Mouse (Mus musculus): ENCODE results near the gene Ado.

Ado gene

GRCm38 (mm10) chr10:67548877-67549731, at the start of gene Ado:
Ado (minus strand) TSS chr10:67548955.
- in situ Hi-C loops (cut with MboI; ENCODE audit: unreplicated experiment in 2 of 2) = loop anchor here (10.0 to 25.0 kb wide), 6 partner anchors 462 to 1788 kb away; partner anchors contain the start of genes A930033H14Rik (in 1 of the 2), Jmjd1c (in 1 of the 2) and Reep3 (in 1 of the 2)

GRCm38 (mm10) chr10:67595278-67595677, 46.5 kb upstream of the Ado start:
- in situ Hi-C loops (cut with MboI; ENCODE audit: unreplicated experiment in 2 of 2) = no loop called here

GRCm38 (mm10) chr10:67585873-67586610, 37.3 kb upstream of the Ado start:
- in situ Hi-C loops (cut with MboI; ENCODE audit: unreplicated experiment in 2 of 2) = no loop called here

- in situ Hi-C loops (cut with MboI; ENCODE audit: unreplicated experiment in 2 of 2) = no loop called here
Observed at GRCm38 (mm10) chr10:67581698-67582285, 33.0 kb upstream of the Ado start.

- in situ Hi-C loops (cut with MboI; ENCODE audit: unreplicated experiment in 2 of 2) = no loop called here
Observed at GRCm38 (mm10) chr10:67579830-67580229, 31.1 kb upstream of the Ado start.

- in situ Hi-C loops (cut with MboI; ENCODE audit: unreplicated experiment in 2 of 2) = no loop called here
Observed at GRCm38 (mm10) chr10:67573310-67573709, 24.6 kb upstream of the Ado start.

- in situ Hi-C loops (cut with MboI; ENCODE audit: unreplicated experiment in 2 of 2) = no loop called here
Observed at GRCm38 (mm10) chr10:67571443-67571842, 22.7 kb upstream of the Ado start.

- in situ Hi-C loops (cut with MboI; ENCODE audit: unreplicated experiment in 2 of 2) = no loop called here
Observed at GRCm38 (mm10) chr10:67569539-67569938, 20.8 kb upstream of the Ado start.

GRCm38 (mm10) chr10:67566104-67566503, 17.3 kb upstream of the Ado start:
- in situ Hi-C loops (cut with MboI; ENCODE audit: unreplicated experiment in 2 of 2) = no loop called here

GRCm38 (mm10) chr10:67564509-67564908, 15.8 kb upstream of the Ado start:
- in situ Hi-C loops (cut with MboI; ENCODE audit: unreplicated experiment in 2 of 2) = no loop called here

GRCm38 (mm10) chr10:67561185-67561584, 12.4 kb upstream of the Ado start:
- in situ Hi-C loops (cut with MboI; ENCODE audit: unreplicated experiment in 2 of 2) = no loop called here

GRCm38 (mm10) chr10:67559765-67560394, 11.1 kb upstream of the Ado start:
- in situ Hi-C loops (cut with MboI; ENCODE audit: unreplicated experiment in 2 of 2) = no loop called here

GRCm38 (mm10) chr10:67558053-67558452, 9.3 kb upstream of the Ado start:
- in situ Hi-C loops (cut with MboI; ENCODE audit: unreplicated experiment in 2 of 2) = no loop called here

- in situ Hi-C loops (cut with MboI; ENCODE audit: unreplicated experiment in 2 of 2) = loop anchor here (10.0 to 25.0 kb wide), 6 partner anchors 461 to 1789 kb away; partner anchors contain the start of genes A930033H14Rik (in 1 of the 2), Jmjd1c (in 1 of the 2) and Reep3 (in 1 of the 2)
Observed at GRCm38 (mm10) chr10:67548261-67548854, 397 bp downstream of the Ado start.

GRCm38 (mm10) chr10:67547850-67548260, 900 bp downstream of the Ado start:
- in situ Hi-C loops (cut with MboI; ENCODE audit: unreplicated experiment in 2 of 2) = loop anchor here (10.0 to 25.0 kb wide), 6 partner anchors 461 to 1789 kb away; partner anchors contain the start of genes A930033H14Rik (in 1 of the 2), Jmjd1c (in 1 of the 2) and Reep3 (in 1 of the 2)

GRCm38 (mm10) chr10:67540591-67540990, 8.2 kb downstream of the Ado start:
- in situ Hi-C loops (cut with MboI; ENCODE audit: unreplicated experiment in 2 of 2) = loop anchor here (5.0 to 25.0 kb wide), 7 partner anchors 453 to 1797 kb away; partner anchors contain the start of genes A930033H14Rik (in 1 of the 2), Arid5b (in 1 of the 2), Jmjd1c (in 1 of the 2) and Reep3 (in 1 of the 2)

- in situ Hi-C loops (cut with MboI; ENCODE audit: unreplicated experiment in 2 of 2) = loop anchor here (5.0 to 25.0 kb wide), 10 partner anchors 223 to 1798 kb away; partner anchors contain the start of genes A930033H14Rik (in 1 of the 2), Jmjd1c (in 1 of the 2) and Reep3 (in 1 of the 2)
Observed at GRCm38 (mm10) chr10:67539401-67539730, 9.4 kb downstream of the Ado start.

GRCm38 (mm10) chr10:67538585-67539400, 10.0 kb downstream of the Ado start:
- in situ Hi-C loops (cut with MboI; ENCODE audit: unreplicated experiment in 2 of 2) = loop anchor here (5.0 to 25.0 kb wide), 10 partner anchors 224 to 1799 kb away; partner anchors contain the start of genes A930033H14Rik (in 1 of the 2), Jmjd1c (in 1 of the 2) and Reep3 (in 1 of the 2)
